Mouse (Mus musculus): Measurements from ENCODE around the gene Rln1.

The Rln1 gene

GRCm38 (mm10) chr19:29296166-29296565 lies 38.3 kb downstream of the Rln1 start:
- no peak for ATAC-seq (ENCODE audit: low TSS enrichment)

- ATAC-seq (ENCODE audit: low TSS enrichment), result no peak
These were observed 39.7 kb downstream of the Rln1 start for GRCm38 (mm10) chr19:29294756-29295155.

GRCm38 (mm10) chr19:29292546-29292945 lies 41.9 kb downstream of the Rln1 start:
- 0 out of 2 replicates have a peak, but pooled peaks have one; percentile 28 for ATAC-seq (ENCODE audit: low TSS enrichment)

GRCm38 (mm10) chr19:29291532-29291931 lies 42.9 kb downstream of the Rln1 start:
- ATAC-seq (ENCODE audit: low TSS enrichment), result no peak

DNA sequence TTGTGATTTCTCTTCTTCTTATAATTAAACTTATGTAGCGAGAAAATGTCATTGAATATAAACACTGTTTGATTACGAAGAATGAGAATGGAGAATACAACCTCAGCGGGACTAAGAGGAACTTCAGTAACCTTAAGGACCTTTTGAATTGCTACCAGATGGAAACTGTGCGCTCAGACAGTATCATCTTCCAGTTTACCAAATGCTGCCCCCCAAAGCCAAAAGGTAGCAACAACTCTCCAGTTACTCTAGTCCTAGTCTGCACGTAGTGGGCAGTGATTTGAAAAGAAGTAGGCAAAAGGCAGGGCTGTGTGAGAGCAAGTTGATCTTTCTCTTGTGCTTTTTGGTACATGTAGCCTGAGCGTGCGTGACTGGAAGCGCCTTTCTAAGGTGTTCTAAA lies 46.6 kb downstream of the Rln1 start:
- ATAC-seq (ENCODE audit: low TSS enrichment), result no peak

DNA sequence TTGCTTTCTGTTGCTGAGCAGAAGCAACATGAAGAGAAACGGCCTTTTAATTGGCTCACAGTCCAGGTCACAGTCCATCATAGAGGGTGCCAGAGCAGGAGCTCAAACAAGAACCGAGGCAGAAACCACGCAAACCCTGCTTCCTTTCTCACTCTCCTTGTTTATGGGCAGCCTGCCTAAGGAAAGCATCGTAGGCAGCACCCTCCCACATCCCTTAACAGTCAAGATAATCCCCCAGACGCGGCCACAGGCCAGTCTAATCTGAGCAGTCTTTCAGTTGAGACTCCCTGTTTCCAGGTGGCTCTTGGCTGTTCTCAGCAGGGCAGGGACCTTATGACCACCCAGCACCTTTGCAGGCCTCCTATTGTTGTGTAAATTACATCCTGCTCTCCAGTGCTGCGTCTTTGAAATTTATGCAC lies 49.0 kb downstream of the Rln1 start:
- ATAC-seq (ENCODE audit: low TSS enrichment), result peak; percentile 89

Measured in frontal cortex, adult (tissue).